Mouse (Mus musculus) thymus, adult 2 months (tissue): Measurements from ENCODE around the gene Fam98c.

ENCODE experiments used
- CTCF ChIP-seq: fragments of 200-500 bp; IDR thresholded peaks from 2 replicates; pipeline ENCODE4 v1.5.1; 2012; ENCODE audit warnings: mild to moderate bottlenecking, control low read depth, low read length, moderate library complexity, borderline replicate concordance; ENCODE audit not compliant: control insufficient read depth, poor library complexity, insufficient read depth; ENCODE audit errors: extremely low read depth
- POLR2A ChIP-seq: fragments of 200-500 bp; IDR thresholded peaks from 2 replicates; pipeline ENCODE4 v1.6.1; 2012; ENCODE audit warnings: mild to moderate bottlenecking, low read length, control low read depth, moderate library complexity; ENCODE audit not compliant: control insufficient read depth, poor library complexity, insufficient read depth; ENCODE audit errors: extremely low read depth

GRCm38 (mm10) chr7:29119526-29119925 is 36.5 kb downstream of the Fam98c start:
- no peak for TF ChIP-seq CTCF
- no peak for TF ChIP-seq POLR2A
